Mouse (Mus musculus) lung, postnatal 0 days (tissue): ENCODE measurements around the gene Eif3k.

ENCODE experiments used
- CTCF ChIP-seq: IDR thresholded peaks from 2 replicates; pipeline ENCODE4 v1.5.1; 2016; ENCODE audit warnings: antibody characterized with exemption, mild to moderate bottlenecking
- EP300 ChIP-seq: IDR thresholded peaks from 2 replicates; pipeline ENCODE4 v1.6.1; 2016; ENCODE audit warnings: antibody characterized with exemption, mild to moderate bottlenecking, control low read depth

GRCm38 (mm10) chr7:28977556-28977955 lies 4.1 kb downstream of the Eif3k start:
- TF ChIP-seq EP300 (no peak), CTCF (no peak)
